8 mouse cellular contexts compared by ENCODE assay signal in genomic region chr3:37349166-37349548, GRCm38 (mm10). TPM values are rescaled to one million over a fixed set of nuclear protein-coding genes. Genes with fewer than 3 reads are reported as not detected.
A peak's percentile ranks its signal among the peaks of the same experiment; 100 is the strongest.
DNase-seq lines count a peak whose midpoint lies in the region; ATAC-seq and TF ChIP-seq lines count a peak whose summit lies in the region.

No protein-coding gene starts in this region.

- peak overlapping the region; percentile 87 for H3K4me3 ChIP-seq in megakaryocyte, embryonic 14.5 days (replicated peaks)
- peak overlapping the region; percentile 70 for H3K4me3 ChIP-seq in forebrain, embryonic 13.5 days
- peak overlapping the region; percentile 56 for H3K4me3 ChIP-seq in limb, embryonic 11.5 days (ENCODE audit: low read depth, low read length)
- peak overlapping the region; percentile 65 for H3K4me3 ChIP-seq in small intestine, adult 2 months (ENCODE audit: low read depth, low read length)

- intact Hi-C loops in gastrocnemius, postnatal 14 days (cut with DNase I; ENCODE audit: low total_unique reads) = no loop called here

- no peak for DNase-seq in limb, embryonic 11.5 days (ENCODE audit: low spot score)
- no peak for DNase-seq in frontal cortex, postnatal 10 days (ENCODE audit: low spot score in 2 of 2)
- no peak for DNase-seq in gastrocnemius, postnatal 14 days
- no peak for DNase-seq in kidney, adult 8-10 months

- no peak for TF ChIP-seq POLR2A in small intestine, adult 2 months (IDR thresholded peaks at IDR 0.05; ENCODE audit: low read depth, low read length)

- H3K9me3 ChIP-seq in megakaryocyte, embryonic 14.5 days = peaks cover 15% of the 10 kb centered on the region
- no peaks in the 10 kb centered on the region for H3K9me3 ChIP-seq in forebrain, embryonic 13.5 days (replicated peaks)
- H3K9me3 ChIP-seq in limb, embryonic 11.5 days (ENCODE audit: control insufficient read depth, low read length) = no peaks in the 10 kb centered on the region

- peak overlapping the region; percentile 100 for H3K4me2 ChIP-seq in forebrain, embryonic 13.5 days
- peak overlapping the region; percentile 98 for H3K4me2 ChIP-seq in limb, embryonic 11.5 days (ENCODE audit: low read depth, severe bottlenecking)

- H3K4me1 ChIP-seq in megakaryocyte, embryonic 14.5 days = peaks cover 19% of the 10 kb centered on the region
- H3K4me1 ChIP-seq in forebrain, embryonic 13.5 days = peaks cover 14% of the 10 kb centered on the region
- no peaks in the 10 kb centered on the region; the same call in 1 of the 2 replicates for H3K4me1 ChIP-seq in limb, embryonic 11.5 days (ENCODE audit: control insufficient read depth, insufficient read depth, low read length)
- H3K4me1 ChIP-seq in small intestine, adult 2 months (ENCODE audit: control insufficient read depth, insufficient read depth, insufficient read length, low read length) = no peaks in the 10 kb centered on the region

- no peaks in the 10 kb centered on the region for H3K36me3 ChIP-seq in megakaryocyte, embryonic 14.5 days (replicated peaks; ENCODE audit: low read length)
- no peaks in the 10 kb centered on the region for H3K36me3 ChIP-seq in forebrain, embryonic 13.5 days (ENCODE audit: poor library complexity, severe bottlenecking)
- no peaks in the 10 kb centered on the region for H3K36me3 ChIP-seq in limb, embryonic 11.5 days (ENCODE audit: control insufficient read depth, insufficient read depth, low read length)
- no peaks in the 10 kb centered on the region for H3K36me3 ChIP-seq in small intestine, adult 2 months (ENCODE audit: control insufficient read depth, insufficient read depth, low read length)

- no peak overlapping the region for H3K27ac ChIP-seq in forebrain, embryonic 13.5 days
- H3K27ac ChIP-seq in limb, embryonic 11.5 days (replicated peaks; ENCODE audit: low read depth, low read length) = no peak overlapping the region
- H3K27ac ChIP-seq in small intestine, adult 2 months (ENCODE audit: insufficient read depth, low read depth, low read length) = no peak overlapping the region

- H3K27me3 ChIP-seq in megakaryocyte, embryonic 14.5 days (replicated peaks) = peaks cover 82% of the 10 kb centered on the region
- H3K27me3 ChIP-seq in forebrain, embryonic 13.5 days = peaks cover 26% of the 10 kb centered on the region
- H3K27me3 ChIP-seq in limb, embryonic 11.5 days (ENCODE audit: control insufficient read depth, insufficient read depth, low read length) = 0 out of 2 replicates have a peak, but pooled peaks cover 14% of the 10 kb centered on the region
- H3K27me3 ChIP-seq in small intestine, adult 2 months (ENCODE audit: control insufficient read depth, insufficient read depth, low read length) = peaks cover 15% of the 10 kb centered on the region

- TF ChIP-seq CTCF in small intestine, adult 2 months (IDR thresholded peaks at IDR 0.05; ENCODE audit: extremely low read depth, insufficient read length, insufficient replicate concordance, low read depth, low read length) = no peak

- 9% methylated on average over 8 of the region's 8 CpGs for WGBS in forebrain, embryonic 13.5 days
- WGBS in limb, embryonic 11.5 days = 4% methylated on average over 8 of the region's 8 CpGs
- 17% methylated on average over 8 of the region's 8 CpGs for WGBS in small intestine, adult 2 months

- no peak for ATAC-seq in megakaryocyte, adult 5-6 weeks (ENCODE audit: poor library complexity, severe bottlenecking)
- no peak for ATAC-seq in forebrain, embryonic 13.5 days
- ATAC-seq in limb, embryonic 11.5 days (ENCODE audit: insufficient number of reproducible peaks, low FRiP score, low TSS enrichment, low read depth) = no peak

- peak overlapping the region; percentile 79 for H3K9ac ChIP-seq in forebrain, embryonic 13.5 days
- H3K9ac ChIP-seq in limb, embryonic 11.5 days (ENCODE audit: low read length) = peak overlapping the region; percentile 76; the same call in 1 of the 2 replicates

RNA-seq across cellular contexts. Expression of gene Fgf2, which starts 1.0 kb away (rescaled TPM):
- polyA plus RNA-seq in megakaryocyte, embryonic 14.5 days (2012; ENCODE audit: insufficient read depth, low replicate concordance) = not detected in 2 replicates
- total RNA-seq in megakaryocyte, adult 5-6 weeks (2015) = not detected in 2 replicates
- not detected in 2 replicates for total RNA-seq in megakaryocyte, adult 5-6 weeks (2017)
- 0.42 and 0.44 TPM in 2 replicates for polyA plus RNA-seq in forebrain, embryonic 13.5 days (2015; fragmentation: Nextera tagmentation; extraction: Ambion mirVana)
- polyA plus RNA-seq in limb, embryonic 11.5 days (2014; fragmentation: Nextera tagmentation; extraction: Ambion mirVana) = 1.3 and 1.7 TPM in 2 replicates
- polyA plus RNA-seq in small intestine, adult 2 months (2012; rRNA removed) = 0.51 and 0.70 TPM in 2 replicates
- 10 to 100 TPM in 1 of 2 experiments, 1 to 10 TPM in 1; 8.1 to 10.9 TPM for total RNA-seq in gastrocnemius, postnatal 14 days (2021)

RNA-seq across cellular contexts. Expression of gene Cetn4, which starts 36.6 kb away (rescaled TPM):
- 7.8 TPM in 1 of 2 replicates, not detected in the other for polyA plus RNA-seq in megakaryocyte, embryonic 14.5 days (2012; ENCODE audit: insufficient read depth, low replicate concordance)
- total RNA-seq in megakaryocyte, adult 5-6 weeks (2015) = 0.31 and 1.3 TPM in 2 replicates
- total RNA-seq in megakaryocyte, adult 5-6 weeks (2017) = 0.45 and 2.2 TPM in 2 replicates
- polyA plus RNA-seq in forebrain, embryonic 13.5 days (2015; fragmentation: Nextera tagmentation; extraction: Ambion mirVana) = 2.9 and 3.4 TPM in 2 replicates
- polyA plus RNA-seq in limb, embryonic 11.5 days (2014; fragmentation: Nextera tagmentation; extraction: Ambion mirVana) = 2.0 and 2.8 TPM in 2 replicates
- polyA plus RNA-seq in small intestine, adult 2 months (2012; rRNA removed) = not detected in 2 replicates
- under 1 TPM; 0.29 to 0.57 TPM for total RNA-seq in gastrocnemius, postnatal 14 days (2021)

RNA-seq across cellular contexts. Expression of gene Bbs12, which starts 36.8 kb away (rescaled TPM):
- polyA plus RNA-seq in megakaryocyte, embryonic 14.5 days (2012; ENCODE audit: insufficient read depth, low replicate concordance) = not detected in 2 replicates
- total RNA-seq in megakaryocyte, adult 5-6 weeks (2015) = 0.29 and 3.0 TPM in 2 replicates
- total RNA-seq in megakaryocyte, adult 5-6 weeks (2017) = 0.69 and 1.5 TPM in 2 replicates
- 6.1 and 7.7 TPM in 2 replicates for polyA plus RNA-seq in forebrain, embryonic 13.5 days (2015; fragmentation: Nextera tagmentation; extraction: Ambion mirVana)
- polyA plus RNA-seq in limb, embryonic 11.5 days (2014; fragmentation: Nextera tagmentation; extraction: Ambion mirVana) = 8.6 and 11.8 TPM in 2 replicates
- 0.11 and 0.14 TPM in 2 replicates for polyA plus RNA-seq in small intestine, adult 2 months (2012; rRNA removed)
- total RNA-seq in gastrocnemius, postnatal 14 days (2021) = under 1 TPM; 0.53 to 0.78 TPM
